Mouse (Mus musculus): ENCODE measurements at regions not wholly inside any gene's neighbourhood (a gene's known extent, or its start where the extent isn't known, plus 50 kb on each side); places are given as distances from the start of the nearest gene placed in this dataset.

GRCm38 (mm10) chr1:92744528-92745241 lies 86.8 kb upstream of the Gpc1 start:
- no peak overlapping the region for H3K27ac ChIP-seq (ENCODE audit: insufficient read depth, low read length)
- WGBS: 72% methylated on average over 9 of the region's 9 CpGs
- no peaks in the 10 kb centered on the region for H3K4me1 ChIP-seq (ENCODE audit: control insufficient read depth, insufficient read depth, insufficient read length)
- TF ChIP-seq CTCF (IDR thresholded peaks at IDR 0.05; ENCODE audit: extremely low read depth, insufficient read depth, insufficient read length, insufficient replicate concordance) (no peak), POLR2A (IDR thresholded peaks at IDR 0.05; ENCODE audit: low read depth, low read length) (no peak)
- H3K27me3 ChIP-seq (ENCODE audit: control insufficient read depth, insufficient read depth, low read length): no peaks in the 10 kb centered on the region
- no peak overlapping the region for H3K4me3 ChIP-seq (ENCODE audit: extremely low read depth, insufficient read depth, insufficient read length)
- no peaks in the 10 kb centered on the region for H3K36me3 ChIP-seq (ENCODE audit: control insufficient read depth, insufficient read depth, low read length)
- no peak for DNase-seq (ENCODE audit: low read depth in 1 of 2, low spot score in 2 of 2)

- H3K27ac ChIP-seq (ENCODE audit: insufficient read depth, low read length): no peak overlapping the region
- H3K27me3 ChIP-seq (ENCODE audit: control insufficient read depth, insufficient read depth, low read length): no peaks in the 10 kb centered on the region
- 74% methylated on average over 4 of the region's 4 CpGs for WGBS
- H3K4me3 ChIP-seq (ENCODE audit: extremely low read depth, insufficient read depth, insufficient read length): no peak overlapping the region
- no peaks in the 10 kb centered on the region for H3K36me3 ChIP-seq (ENCODE audit: control insufficient read depth, insufficient read depth, low read length)
- no peak for TF ChIP-seq CTCF (IDR thresholded peaks at IDR 0.05; ENCODE audit: extremely low read depth, insufficient read depth, insufficient read length, insufficient replicate concordance)
- no peak for DNase-seq (ENCODE audit: low read depth in 1 of 2, low spot score in 2 of 2)
- no peaks in the 10 kb centered on the region for H3K4me1 ChIP-seq (ENCODE audit: control insufficient read depth, insufficient read depth, insufficient read length)
Measured at GRCm38 (mm10) chr1:92742881-92743621, 88.4 kb upstream of the Gpc1 start.

DNA sequence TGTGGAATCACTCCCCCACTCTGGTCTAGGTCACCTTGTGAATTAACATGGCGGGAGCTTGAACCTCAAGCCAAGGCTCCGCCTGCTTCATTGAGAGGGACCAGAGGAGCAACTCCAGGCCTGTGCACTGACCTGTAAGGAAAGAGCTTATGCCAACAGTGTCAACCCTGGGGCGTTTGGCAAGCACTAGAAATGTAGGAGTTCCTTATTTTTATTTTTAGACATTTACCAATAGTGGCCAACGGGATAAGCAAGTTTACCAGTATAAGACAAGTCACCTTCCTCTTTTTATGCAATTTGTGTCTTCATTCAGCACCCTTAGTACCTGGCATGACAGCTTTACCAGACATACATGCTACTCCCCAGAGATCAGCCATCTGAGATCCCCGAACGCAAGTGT lies 89.1 kb upstream of the Gpc1 start:
- H3K27me3 ChIP-seq (ENCODE audit: control insufficient read depth, insufficient read depth, low read length): no peaks in the 10 kb centered on the region
- no peak overlapping the region for H3K4me3 ChIP-seq (ENCODE audit: extremely low read depth, insufficient read depth, insufficient read length)
- no peak overlapping the region for H3K27ac ChIP-seq (ENCODE audit: insufficient read depth, low read length)
- WGBS: 53% methylated on average over 6 of the region's 6 CpGs
- TF ChIP-seq POLR2A (IDR thresholded peaks at IDR 0.05; ENCODE audit: low read depth, low read length) (no peak), CTCF (IDR thresholded peaks at IDR 0.05; ENCODE audit: extremely low read depth, insufficient read depth, insufficient read length, insufficient replicate concordance) (no peak)
- H3K4me1 ChIP-seq (ENCODE audit: control insufficient read depth, insufficient read depth, insufficient read length): no peaks in the 10 kb centered on the region
- DNase-seq (ENCODE audit: low read depth in 1 of 2, low spot score in 2 of 2): no peak
- H3K36me3 ChIP-seq (ENCODE audit: control insufficient read depth, insufficient read depth, low read length): no peaks in the 10 kb centered on the region

DNA sequence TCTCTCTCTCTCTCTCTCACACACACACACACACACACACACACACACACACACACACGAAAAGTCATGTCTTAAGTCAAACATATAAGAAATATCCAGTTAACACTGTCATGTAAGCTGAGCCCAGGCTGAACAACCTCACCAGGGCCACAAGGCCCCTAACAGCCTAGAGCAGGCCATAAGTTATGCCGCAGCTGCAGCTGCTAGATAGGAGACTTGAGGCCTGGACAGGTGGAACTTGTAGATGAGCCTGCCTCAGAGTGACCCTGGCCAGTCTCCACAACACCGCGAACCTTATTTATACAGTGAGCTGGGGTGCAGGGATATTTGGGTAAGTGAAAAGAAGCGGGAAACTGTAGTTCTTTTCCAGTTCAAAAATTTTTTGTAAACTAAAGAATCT lies 90.4 kb upstream of the Gpc1 start:
- DNase-seq (ENCODE audit: low read depth in 1 of 2, low spot score in 2 of 2): no peak
- Histone ChIP-seq H3K4me3 (ENCODE audit: extremely low read depth, insufficient read depth, insufficient read length) (no peak overlapping the region), H3K27ac (ENCODE audit: insufficient read depth, low read length) (no peak overlapping the region), H3K4me1 (ENCODE audit: control insufficient read depth, insufficient read depth, insufficient read length) (no peaks in the 10 kb centered on the region), H3K36me3 (ENCODE audit: control insufficient read depth, insufficient read depth, low read length) (no peaks in the 10 kb centered on the region), H3K27me3 (ENCODE audit: control insufficient read depth, insufficient read depth, low read length) (no peaks in the 10 kb centered on the region)
- WGBS: 88% methylated on average over 5 of the region's 5 CpGs
- TF ChIP-seq POLR2A (IDR thresholded peaks at IDR 0.05; ENCODE audit: low read depth, low read length): no peak
- no peak for TF ChIP-seq CTCF (IDR thresholded peaks at IDR 0.05; ENCODE audit: extremely low read depth, insufficient read depth, insufficient read length, insufficient replicate concordance)

GRCm38 (mm10) chr1:92737600-92738197 lies 89.1 kb upstream of the Otos start:
- TF ChIP-seq POLR2A (IDR thresholded peaks at IDR 0.05; ENCODE audit: low read depth, low read length) (no peak), CTCF (IDR thresholded peaks at IDR 0.05; ENCODE audit: extremely low read depth, insufficient read depth, insufficient read length, insufficient replicate concordance) (no peak)

GRCm38 (mm10) chr1:92736411-92736810 lies 87.8 kb upstream of the Otos start:
- WGBS: 81% methylated on average over 7 of the region's 7 CpGs
- no peak overlapping the region for H3K4me3 ChIP-seq (ENCODE audit: extremely low read depth, insufficient read depth, insufficient read length)
- no peaks in the 10 kb centered on the region for H3K36me3 ChIP-seq (ENCODE audit: control insufficient read depth, insufficient read depth, low read length)
- TF ChIP-seq CTCF (IDR thresholded peaks at IDR 0.05; ENCODE audit: extremely low read depth, insufficient read depth, insufficient read length, insufficient replicate concordance) (no peak), POLR2A (IDR thresholded peaks at IDR 0.05; ENCODE audit: low read depth, low read length) (no peak)
- H3K4me1 ChIP-seq (ENCODE audit: control insufficient read depth, insufficient read depth, insufficient read length): no peaks in the 10 kb centered on the region
- H3K27me3 ChIP-seq (ENCODE audit: control insufficient read depth, insufficient read depth, low read length): no peaks in the 10 kb centered on the region
- H3K27ac ChIP-seq (ENCODE audit: insufficient read depth, low read length): no peak overlapping the region
- DNase-seq (ENCODE audit: low read depth in 1 of 2, low spot score in 2 of 2): no peak

More at GRCm38 (mm10) chr1:92737600-92738197, 89.1 kb upstream of the Otos start:
- Histone ChIP-seq H3K4me1 (ENCODE audit: control insufficient read depth, insufficient read depth, insufficient read length) (no peaks in the 10 kb centered on the region), H3K27ac (ENCODE audit: insufficient read depth, low read length) (no peak overlapping the region), H3K36me3 (ENCODE audit: control insufficient read depth, insufficient read depth, low read length) (no peaks in the 10 kb centered on the region), H3K27me3 (ENCODE audit: control insufficient read depth, insufficient read depth, low read length) (no peaks in the 10 kb centered on the region), H3K4me3 (ENCODE audit: extremely low read depth, insufficient read depth, insufficient read length) (no peak overlapping the region)
- no peak for DNase-seq (ENCODE audit: low read depth in 1 of 2, low spot score in 2 of 2)
- WGBS: 66% methylated on average over 11 of the region's 11 CpGs
